In the genomic region with DNA sequence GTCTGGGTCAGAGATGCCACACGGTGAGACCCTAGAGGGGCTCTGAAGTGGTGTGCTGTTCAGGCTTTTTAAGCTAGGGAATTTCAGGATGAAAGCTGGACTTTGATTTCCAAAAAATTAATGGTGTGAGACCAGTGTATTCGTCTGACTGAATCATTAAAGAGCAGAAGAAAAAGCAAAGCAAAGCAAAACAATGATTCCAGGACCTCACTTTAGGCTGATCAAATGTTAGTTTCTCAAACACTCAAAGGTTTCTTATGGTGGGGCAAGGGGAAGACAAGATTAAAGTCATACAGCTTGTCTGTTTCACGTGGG, we compare ENCODE assay signal across 8 mouse cellular contexts.
A peak's percentile ranks its signal among the peaks of the same experiment; 100 is the strongest.
DNase-seq lines count a peak whose midpoint lies in the region; ATAC-seq and TF ChIP-seq lines count a peak whose summit lies in the region.

No protein-coding gene starts in this region.

- H3K9me3 ChIP-seq in lung, embryonic 15.5 days, result no peaks in the 10 kb centered on the region
- no peaks in the 10 kb centered on the region for H3K9me3 ChIP-seq in forebrain, embryonic 13.5 days (replicated peaks)
- H3K9me3 ChIP-seq in limb, embryonic 14.5 days (ENCODE audit: control insufficient read depth, low read length), result no peaks in the 10 kb centered on the region
- no peaks in the 10 kb centered on the region for H3K9me3 ChIP-seq in stomach, embryonic 14.5 days (ENCODE audit: control insufficient read depth, low read depth, low read length)

- peak overlapping the region; percentile 38; the same call in 1 of the 2 replicates for H3K9ac ChIP-seq in lung, embryonic 15.5 days
- peak overlapping the region; percentile 53 for H3K9ac ChIP-seq in forebrain, embryonic 13.5 days
- H3K9ac ChIP-seq in limb, embryonic 14.5 days (ENCODE audit: low read depth, low read length, severe bottlenecking), result peak overlapping the region; percentile 47
- peak overlapping the region; percentile 18 for H3K9ac ChIP-seq in stomach, embryonic 14.5 days (replicated peaks; ENCODE audit: low read depth, low read length)

- peak overlapping the region; percentile 52 for H3K4me2 ChIP-seq in lung, embryonic 15.5 days
- H3K4me2 ChIP-seq in forebrain, embryonic 13.5 days, result peak overlapping the region; percentile 60
- H3K4me2 ChIP-seq in limb, embryonic 14.5 days (replicated peaks; ENCODE audit: low read depth, low read length, severe bottlenecking), result peak overlapping the region; percentile 59
- peak overlapping the region; percentile 57 for H3K4me2 ChIP-seq in stomach, embryonic 14.5 days (replicated peaks; ENCODE audit: low read depth, low read length)

- H3K36me3 ChIP-seq in lung, embryonic 15.5 days, result no peaks in the 10 kb centered on the region
- H3K36me3 ChIP-seq in forebrain, embryonic 13.5 days (ENCODE audit: poor library complexity, severe bottlenecking), result no peaks in the 10 kb centered on the region
- no peaks in the 10 kb centered on the region for H3K36me3 ChIP-seq in limb, embryonic 14.5 days (ENCODE audit: control insufficient read depth, insufficient read depth, low read length)
- H3K36me3 ChIP-seq in stomach, embryonic 14.5 days (ENCODE audit: control insufficient read depth, insufficient read depth, low read length), result no peaks in the 10 kb centered on the region

- H3K4me1 ChIP-seq in lung, embryonic 15.5 days, result peaks cover 53% of the 10 kb centered on the region
- H3K4me1 ChIP-seq in forebrain, embryonic 13.5 days, result peaks cover 30% of the 10 kb centered on the region
- H3K4me1 ChIP-seq in limb, embryonic 14.5 days (ENCODE audit: control insufficient read depth, insufficient read depth, low read length), result peaks cover 36% of the 10 kb centered on the region
- H3K4me1 ChIP-seq in stomach, embryonic 14.5 days (ENCODE audit: control insufficient read depth, insufficient read depth, low read length), result peaks cover 26% of the 10 kb centered on the region

- no peak for DNase-seq in lung, postnatal 36 days
- no peak for DNase-seq in limb, embryonic 14.5 days (ENCODE audit: low spot score)
- DNase-seq in layer of hippocampus, postnatal 25 days (ENCODE audit: extremely low spot score in 1 of 2, low spot score in 1 of 2), result no peak
- no peak for DNase-seq in embryo, embryonic 10 days (ENCODE audit: low spot score)
- DNase-seq in embryo, embryonic 10.5 days (ENCODE audit: low spot score), result no peak

- H3K27ac ChIP-seq in lung, embryonic 15.5 days, result peak overlapping the region; percentile 80
- peak overlapping the region; percentile 11; the same call in 1 of the 2 replicates for H3K27ac ChIP-seq in forebrain, embryonic 13.5 days
- peak overlapping the region; percentile 84 for H3K27ac ChIP-seq in limb, embryonic 14.5 days (replicated peaks; ENCODE audit: low read depth, low read length)
- peak overlapping the region; percentile 89 for H3K27ac ChIP-seq in stomach, embryonic 14.5 days (ENCODE audit: low read length)

- ATAC-seq in lung, embryonic 15.5 days (ENCODE audit: borderline replicate concordance, extremely low read depth, low FRiP score, low TSS enrichment), result no peak
- ATAC-seq in forebrain, embryonic 13.5 days, result no peak; the same call in 1 of the 2 replicates
- no peak for ATAC-seq in limb, embryonic 14.5 days (ENCODE audit: low FRiP score, low read depth)
- ATAC-seq in stomach, embryonic 14.5 days (ENCODE audit: insufficient number of reproducible peaks, insufficient read depth, low FRiP score, low read depth), result no peak

- peak overlapping the region; percentile 39 for H3K4me3 ChIP-seq in lung, embryonic 15.5 days
- peak overlapping the region; percentile 35 for H3K4me3 ChIP-seq in forebrain, embryonic 13.5 days
- H3K4me3 ChIP-seq in limb, embryonic 14.5 days (replicated peaks; ENCODE audit: low read length), result peak overlapping the region; percentile 31
- peak overlapping the region; percentile 26 for H3K4me3 ChIP-seq in stomach, embryonic 14.5 days (ENCODE audit: low read depth, low read length)

- TF ChIP-seq POLR2A in limb, embryonic 14.5 days (IDR thresholded peaks at IDR 0.05; ENCODE audit: borderline replicate concordance, extremely low read depth, insufficient read depth, insufficient read length), result no peak

- H3K27me3 ChIP-seq in lung, embryonic 15.5 days, result no peaks in the 10 kb centered on the region
- H3K27me3 ChIP-seq in forebrain, embryonic 13.5 days, result no peaks in the 10 kb centered on the region
- no peaks in the 10 kb centered on the region for H3K27me3 ChIP-seq in limb, embryonic 14.5 days (ENCODE audit: control insufficient read depth, insufficient read depth, low read length)
- H3K27me3 ChIP-seq in stomach, embryonic 14.5 days (ENCODE audit: control insufficient read depth, insufficient read depth, low read length), result no peaks in the 10 kb centered on the region

- 7% methylated on average over 3 of the region's 3 CpGs for WGBS in lung, embryonic 15.5 days
- WGBS in forebrain, embryonic 13.5 days, result 8% methylated on average over 3 of the region's 3 CpGs
- 6% methylated on average over 3 of the region's 3 CpGs for WGBS in limb, embryonic 14.5 days
- WGBS in stomach, embryonic 14.5 days, result 9% methylated on average over 3 of the region's 3 CpGs

Comparison
In these comparisons a context has a peak if more than half of its experiments do, and no peak if none do; other contexts are left out.
1. H3K27ac ChIP-seq: peak in every context shown above with its lines; median percentile 89 in stomach, embryonic 14.5 days; 84 in limb, embryonic 14.5 days; 80 in lung, embryonic 15.5 days; 11 in forebrain, embryonic 13.5 days.